Mouse (Mus musculus): ENCODE data around the gene Tox2. TPM values are rescaled to one million over a fixed set of nuclear protein-coding genes. Genes with fewer than 3 reads are reported as not detected.

Gene Tox2
- polyA plus RNA-seq, 1 experiment: 14.6 TPM

- Histone ChIP-seq H3K4me3 (ENCODE audit: control insufficient read depth, low read depth, low read length) (no peak overlapping the region), H3K4me1 (ENCODE audit: control insufficient read depth, insufficient read depth, low read length) (peaks cover 21% of the 10 kb centered on the region), H3K27me3 (ENCODE audit: control insufficient read depth, insufficient read depth, low read length) (no peaks in the 10 kb centered on the region; the same call in 1 of the 2 replicates), H3K27ac (ENCODE audit: control insufficient read depth, insufficient read depth, low read depth, low read length) (no peak overlapping the region), H3K36me3 (ENCODE audit: control insufficient read depth, insufficient read depth, low read length) (no peaks in the 10 kb centered on the region)
- TF ChIP-seq CTCF (IDR thresholded peaks at IDR 0.05; ENCODE audit: control insufficient read depth, insufficient read depth, insufficient replicate concordance, low read depth, low read length) (no peak), POLR2A (IDR thresholded peaks at IDR 0.05; ENCODE audit: control insufficient read depth, low read depth, low read length) (no peak)
Observed at GRCm38 (mm10) chr2:163205737-163206490, 3.0 kb downstream of the Tox2 start.

- H3K36me3 ChIP-seq (ENCODE audit: control insufficient read depth, insufficient read depth, low read length): no peaks in the 10 kb centered on the region
- no peak overlapping the region for H3K4me3 ChIP-seq (ENCODE audit: control insufficient read depth, low read depth, low read length)
- TF ChIP-seq POLR2A (IDR thresholded peaks at IDR 0.05; ENCODE audit: control insufficient read depth, low read depth, low read length) (no peak), CTCF (IDR thresholded peaks at IDR 0.05; ENCODE audit: control insufficient read depth, insufficient read depth, insufficient replicate concordance, low read depth, low read length) (peak; percentile 65; the same call in 1 of the 2 replicates)
- no peaks in the 10 kb centered on the region; the same call in 1 of the 2 replicates for H3K27me3 ChIP-seq (ENCODE audit: control insufficient read depth, insufficient read depth, low read length)
- H3K4me1 ChIP-seq (ENCODE audit: control insufficient read depth, insufficient read depth, low read length): peaks cover 16% of the 10 kb centered on the region
- H3K27ac ChIP-seq (ENCODE audit: control insufficient read depth, insufficient read depth, low read depth, low read length): no peak overlapping the region
Observed at GRCm38 (mm10) chr2:163207315-163207714, 4.4 kb downstream of the Tox2 start.

- TF ChIP-seq CTCF (IDR thresholded peaks at IDR 0.05; ENCODE audit: control insufficient read depth, insufficient read depth, insufficient replicate concordance, low read depth, low read length) (no peak), POLR2A (IDR thresholded peaks at IDR 0.05; ENCODE audit: control insufficient read depth, low read depth, low read length) (no peak)
- H3K36me3 ChIP-seq (ENCODE audit: control insufficient read depth, insufficient read depth, low read length): no peaks in the 10 kb centered on the region
- H3K4me1 ChIP-seq (ENCODE audit: control insufficient read depth, insufficient read depth, low read length): peaks cover 6% of the 10 kb centered on the region
- H3K27me3 ChIP-seq (ENCODE audit: control insufficient read depth, insufficient read depth, low read length): no peaks in the 10 kb centered on the region
- no peak overlapping the region for H3K4me3 ChIP-seq (ENCODE audit: control insufficient read depth, low read depth, low read length)
- no peak overlapping the region for H3K27ac ChIP-seq (ENCODE audit: control insufficient read depth, insufficient read depth, low read depth, low read length)
Observed at GRCm38 (mm10) chr2:163209139-163209538, 6.2 kb downstream of the Tox2 start.

- H3K36me3 ChIP-seq (ENCODE audit: control insufficient read depth, insufficient read depth, low read length): no peaks in the 10 kb centered on the region
- H3K27me3 ChIP-seq (ENCODE audit: control insufficient read depth, insufficient read depth, low read length): no peaks in the 10 kb centered on the region
- peaks cover under 1% of the 10 kb centered on the region for H3K4me1 ChIP-seq (ENCODE audit: control insufficient read depth, insufficient read depth, low read length)
- TF ChIP-seq POLR2A (IDR thresholded peaks at IDR 0.05; ENCODE audit: control insufficient read depth, low read depth, low read length) (no peak), CTCF (IDR thresholded peaks at IDR 0.05; ENCODE audit: control insufficient read depth, insufficient read depth, insufficient replicate concordance, low read depth, low read length) (no peak)
- H3K27ac ChIP-seq (ENCODE audit: control insufficient read depth, insufficient read depth, low read depth, low read length): no peak overlapping the region
- H3K4me3 ChIP-seq (ENCODE audit: control insufficient read depth, low read depth, low read length): no peak overlapping the region
Observed at GRCm38 (mm10) chr2:163213085-163213484, 10.2 kb downstream of the Tox2 start.

GRCm38 (mm10) chr2:163218095-163218494 is 15.2 kb downstream of the Tox2 start:
- TF ChIP-seq POLR2A (IDR thresholded peaks at IDR 0.05; ENCODE audit: control insufficient read depth, low read depth, low read length) (no peak), CTCF (IDR thresholded peaks at IDR 0.05; ENCODE audit: control insufficient read depth, insufficient read depth, insufficient replicate concordance, low read depth, low read length) (no peak)
- Histone ChIP-seq H3K27me3 (ENCODE audit: control insufficient read depth, insufficient read depth, low read length) (no peaks in the 10 kb centered on the region), H3K36me3 (ENCODE audit: control insufficient read depth, insufficient read depth, low read length) (no peaks in the 10 kb centered on the region), H3K4me1 (ENCODE audit: control insufficient read depth, insufficient read depth, low read length) (peaks cover 4% of the 10 kb centered on the region), H3K4me3 (ENCODE audit: control insufficient read depth, low read depth, low read length) (no peak overlapping the region), H3K27ac (ENCODE audit: control insufficient read depth, insufficient read depth, low read depth, low read length) (no peak overlapping the region)

GRCm38 (mm10) chr2:163218571-163218970 is 15.6 kb downstream of the Tox2 start:
- no peak for TF ChIP-seq CTCF (IDR thresholded peaks at IDR 0.05; ENCODE audit: control insufficient read depth, insufficient read depth, insufficient replicate concordance, low read depth, low read length)
- TF ChIP-seq POLR2A (IDR thresholded peaks at IDR 0.05; ENCODE audit: control insufficient read depth, low read depth, low read length): no peak
- peaks cover 4% of the 10 kb centered on the region for H3K4me1 ChIP-seq (ENCODE audit: control insufficient read depth, insufficient read depth, low read length)

GRCm38 (mm10) chr2:163219447-163219846 is 16.5 kb downstream of the Tox2 start:
- Histone ChIP-seq H3K27ac (ENCODE audit: control insufficient read depth, insufficient read depth, low read depth, low read length) (no peak overlapping the region), H3K4me3 (ENCODE audit: control insufficient read depth, low read depth, low read length) (no peak overlapping the region), H3K4me1 (ENCODE audit: control insufficient read depth, insufficient read depth, low read length) (peaks cover 4% of the 10 kb centered on the region), H3K36me3 (ENCODE audit: control insufficient read depth, insufficient read depth, low read length) (no peaks in the 10 kb centered on the region), H3K27me3 (ENCODE audit: control insufficient read depth, insufficient read depth, low read length) (no peaks in the 10 kb centered on the region)
- TF ChIP-seq POLR2A (IDR thresholded peaks at IDR 0.05; ENCODE audit: control insufficient read depth, low read depth, low read length): no peak
- no peak for TF ChIP-seq CTCF (IDR thresholded peaks at IDR 0.05; ENCODE audit: control insufficient read depth, insufficient read depth, insufficient replicate concordance, low read depth, low read length)

More at GRCm38 (mm10) chr2:163218571-163218970, 15.6 kb downstream of the Tox2 start:
- no peaks in the 10 kb centered on the region for H3K36me3 ChIP-seq (ENCODE audit: control insufficient read depth, insufficient read depth, low read length)
- H3K27me3 ChIP-seq (ENCODE audit: control insufficient read depth, insufficient read depth, low read length): no peaks in the 10 kb centered on the region
- no peak overlapping the region for H3K27ac ChIP-seq (ENCODE audit: control insufficient read depth, insufficient read depth, low read depth, low read length)
- no peak overlapping the region for H3K4me3 ChIP-seq (ENCODE audit: control insufficient read depth, low read depth, low read length)
